8 mouse cellular contexts compared by ENCODE assay signal in genomic region chr13:77708514-77709013, GRCm38 (mm10). TPM values are rescaled to one million over a fixed set of nuclear protein-coding genes. Genes with fewer than 3 reads are reported as not detected.
A peak's percentile ranks its signal among the peaks of the same experiment; 100 is the strongest.
DNase-seq lines count a peak whose midpoint lies in the region; ATAC-seq and TF ChIP-seq lines count a peak whose summit lies in the region.

No protein-coding gene starts in this region.

- 0% methylated on average over 35 of the region's 35 CpGs for WGBS in heart, embryonic 11.5 days (ENCODE audit: insufficient replicate concordance)
- WGBS in kidney, embryonic 16.5 days = under 1% methylated on average over 35 of the region's 35 CpGs
- WGBS in liver, adult 2 months = under 1% methylated on average over 35 of the region's 35 CpGs

- peak; percentile 64; the same call in 1 of the 2 replicates for TF ChIP-seq POLR2A in brain, embryonic 14.5 days (IDR thresholded peaks at IDR 0.05; ENCODE audit: borderline replicate concordance, extremely low read depth, insufficient read depth, insufficient read length, poor library complexity, severe bottlenecking)
- TF ChIP-seq POLR2A in liver, adult 2 months (IDR thresholded peaks at IDR 0.05; ENCODE audit: extremely low read depth, insufficient read depth, low read length) = no peak
- TF ChIP-seq POLR2A in myocyte (IDR thresholded peaks at IDR 0.05; ENCODE audit: insufficient read length, low read depth) = peak; percentile 92

- H3K27ac ChIP-seq in heart, embryonic 11.5 days (ENCODE audit: low read depth, low read length) = no peak overlapping the region
- H3K27ac ChIP-seq in kidney, embryonic 16.5 days (ENCODE audit: low read length) = peak overlapping the region; percentile 25; the same call in 1 of the 2 replicates
- no peak overlapping the region for H3K27ac ChIP-seq in liver, adult 2 months (replicated peaks; ENCODE audit: insufficient read depth, low read depth, low read length)

- peak overlapping the region; percentile 65 for H3K4me2 ChIP-seq in heart, embryonic 11.5 days
- H3K4me2 ChIP-seq in kidney, embryonic 16.5 days (replicated peaks; ENCODE audit: low read depth, low read length) = peak overlapping the region; percentile 83
- H3K4me2 ChIP-seq in myocyte (ENCODE audit: low read depth) = peak overlapping the region; percentile 81

- peak; percentile 97 for DNase-seq in brain, embryonic 14.5 days (ENCODE audit: low read depth)
- DNase-seq in liver, adult 2 months (ENCODE audit: extremely low read depth, low read depth, low spot score) = peak; percentile 88
- DNase-seq in splenic B cell, adult 2 months (ENCODE audit: low read depth, low spot score) = peak; percentile 94

- H3K79me2 ChIP-seq in C2C12 (ENCODE audit: control insufficient read depth, insufficient read depth) (peaks cover 35% of the 10 kb centered on the region), myocyte (ENCODE audit: control insufficient read depth, insufficient read depth) (peaks cover 13% of the 10 kb centered on the region)
- peaks cover 3% of the 10 kb centered on the region; the same call in 1 of the 2 replicates for H3K79me2 ChIP-seq in liver, adult 2 months (ENCODE audit: control insufficient read depth, insufficient read depth, low read length)

- H3K79me3 ChIP-seq in C2C12 (ENCODE audit: low read depth) = peaks cover 10% of the 10 kb centered on the region

- TF ChIP-seq CTCF in C2C12 (IDR thresholded peaks at IDR 0.05; ENCODE audit: control insufficient read depth, insufficient read depth, insufficient read length) = no peak
- TF ChIP-seq CTCF in brain, embryonic 14.5 days (IDR thresholded peaks at IDR 0.05; ENCODE audit: borderline replicate concordance, extremely low read depth, insufficient read depth, insufficient read length) = no peak
- no peak for TF ChIP-seq CTCF in liver, adult 2 months (IDR thresholded peaks at IDR 0.05; ENCODE audit: low read depth, low read length)

- peaks cover 20% of the 10 kb centered on the region for H3K4me1 ChIP-seq in erythroblast, embryonic 14.5 days (ENCODE audit: control insufficient read depth)
- H3K4me1 ChIP-seq in heart, embryonic 11.5 days (ENCODE audit: control insufficient read depth, insufficient read depth, low read length) = peaks cover 9% of the 10 kb centered on the region
- H3K4me1 ChIP-seq in kidney, embryonic 16.5 days (ENCODE audit: insufficient read depth, low read length) = peaks cover 10% of the 10 kb centered on the region
- 0 out of 2 replicates have a peak, but pooled peaks cover 5% of the 10 kb centered on the region for H3K4me1 ChIP-seq in liver, adult 2 months (ENCODE audit: control insufficient read depth, insufficient read depth, low read length)

- H3K36me3 ChIP-seq in C2C12 (ENCODE audit: control insufficient read depth, insufficient read depth) = no peaks in the 10 kb centered on the region
- no peaks in the 10 kb centered on the region; the same call in 1 of the 2 replicates for H3K36me3 ChIP-seq in erythroblast, embryonic 14.5 days (ENCODE audit: control insufficient read depth)
- no peaks in the 10 kb centered on the region for H3K36me3 ChIP-seq in heart, embryonic 11.5 days (ENCODE audit: control insufficient read depth, insufficient read depth, low read length)
- H3K36me3 ChIP-seq in kidney, embryonic 16.5 days (ENCODE audit: insufficient read depth, low read length) = no peaks in the 10 kb centered on the region
- no peaks in the 10 kb centered on the region for H3K36me3 ChIP-seq in liver, adult 2 months (ENCODE audit: control insufficient read depth, insufficient read depth, low read length)
- no peaks in the 10 kb centered on the region for H3K36me3 ChIP-seq in myocyte (ENCODE audit: control insufficient read depth, insufficient read depth)
- H3K36me3 ChIP-seq in splenic B cell, adult 2 months (ENCODE audit: control insufficient read depth, insufficient read depth, low read length, poor library complexity, severe bottlenecking) = no peaks in the 10 kb centered on the region

- no peaks in the 10 kb centered on the region for H3K9me3 ChIP-seq in erythroblast, embryonic 14.5 days (ENCODE audit: control insufficient read depth, low read length)
- H3K9me3 ChIP-seq in heart, embryonic 11.5 days (replicated peaks; ENCODE audit: control insufficient read depth, low read length) = no peaks in the 10 kb centered on the region
- H3K9me3 ChIP-seq in kidney, embryonic 16.5 days (ENCODE audit: low read length) = no peaks in the 10 kb centered on the region

- ATAC-seq in heart, embryonic 11.5 days (replicated peaks; ENCODE audit: insufficient number of reproducible peaks, low FRiP score, low TSS enrichment) = peak; percentile 95
- peak; percentile 98 for ATAC-seq in kidney, embryonic 16.5 days (ENCODE audit: low FRiP score, low TSS enrichment)

- H3K27me3 ChIP-seq in C2C12 (ENCODE audit: control insufficient read depth, insufficient read depth, insufficient read length) (no peaks in the 10 kb centered on the region), myocyte (ENCODE audit: control insufficient read depth, insufficient read depth, insufficient read length) (no peaks in the 10 kb centered on the region)
- H3K27me3 ChIP-seq in erythroblast, embryonic 14.5 days (ENCODE audit: control insufficient read depth) = no peaks in the 10 kb centered on the region
- H3K27me3 ChIP-seq in heart, embryonic 11.5 days (ENCODE audit: control insufficient read depth, insufficient read depth, low read length) = no peaks in the 10 kb centered on the region
- H3K27me3 ChIP-seq in kidney, embryonic 16.5 days (ENCODE audit: insufficient read depth, low read length) = no peaks in the 10 kb centered on the region
- no peaks in the 10 kb centered on the region for H3K27me3 ChIP-seq in liver, adult 2 months (ENCODE audit: control insufficient read depth, insufficient read depth, low read length)
- no peaks in the 10 kb centered on the region for H3K27me3 ChIP-seq in splenic B cell, adult 2 months (ENCODE audit: control insufficient read depth, insufficient read depth, low read length, poor library complexity, severe bottlenecking)

- peak overlapping the region; percentile 88 for H3K9ac ChIP-seq in heart, embryonic 11.5 days (ENCODE audit: low read depth, low read length)
- H3K9ac ChIP-seq in kidney, embryonic 16.5 days (replicated peaks; ENCODE audit: low read length) = peak overlapping the region; percentile 88
- peak overlapping the region; percentile 74 for H3K9ac ChIP-seq in liver, adult 2 months (ENCODE audit: low read depth, low read length)

- H3ac ChIP-seq in C2C12 (ENCODE audit: control insufficient read depth, insufficient read length, low read depth) (peak overlapping the region; percentile 61), myocyte (ENCODE audit: control insufficient read depth, insufficient read length) (peak overlapping the region; percentile 4)

- peak overlapping the region; percentile 61 for H3K4me3 ChIP-seq in C2C12 (ENCODE audit: insufficient read depth, poor library complexity, severe bottlenecking)
- peak overlapping the region; percentile 83 for H3K4me3 ChIP-seq in erythroblast, embryonic 14.5 days (replicated peaks)
- H3K4me3 ChIP-seq in heart, embryonic 11.5 days (ENCODE audit: low read depth, low read length) = peak overlapping the region; percentile 89
- H3K4me3 ChIP-seq in kidney, embryonic 16.5 days (ENCODE audit: low read length) = peak overlapping the region; percentile 87
- H3K4me3 ChIP-seq in liver, adult 2 months (ENCODE audit: insufficient read depth, low read depth, low read length) = peak overlapping the region; percentile 84
- peak overlapping the region; percentile 65 for H3K4me3 ChIP-seq in myocyte

TF ChIP-seq in C2C12, 6 proteins besides CTCF, POLR2A, EP300 and RAD21:
- TF ChIP-seq MAX (IDR thresholded peaks at IDR 0.05) (peak; percentile 44), USF1 (IDR thresholded peaks at IDR 0.05; ENCODE audit: low read depth) (no peak), CEBPB (IDR thresholded peaks at IDR 0.05; ENCODE audit: low read depth) (no peak), MYOD1 (IDR thresholded peaks at IDR 0.05; ENCODE audit: control insufficient read depth, insufficient read length, low read depth) (peak; percentile 38)

TF ChIP-seq in myocyte, 11 proteins besides CTCF, POLR2A, EP300 and RAD21:
- TF ChIP-seq E2F4 (IDR thresholded peaks at IDR 0.05; ENCODE audit: insufficient read depth) = peak; percentile 74
- no peak for TF ChIP-seq TCF3 (IDR thresholded peaks at IDR 0.05; ENCODE audit: insufficient read length, low read depth)
- no peak for TF ChIP-seq MAX (IDR thresholded peaks at IDR 0.05; ENCODE audit: low read depth)
- TF ChIP-seq CEBPB (IDR thresholded peaks at IDR 0.05; ENCODE audit: insufficient read depth, poor library complexity, severe bottlenecking) = no peak
- TF ChIP-seq REST (IDR thresholded peaks at IDR 0.05; ENCODE audit: insufficient read depth, insufficient read length) = no peak
- TF ChIP-seq TCF12 (IDR thresholded peaks at IDR 0.05; ENCODE audit: insufficient read depth, poor library complexity, severe bottlenecking) = no peak
- peak; percentile 53 for TF ChIP-seq SRF (IDR thresholded peaks at IDR 0.05; ENCODE audit: control insufficient read depth, insufficient read length, low read depth)
- peak in 2 of 3 experiments; percentile 71 to 79 for TF ChIP-seq MYOD1 (IDR thresholded peaks at IDR 0.05; ENCODE audit: control insufficient read depth in 1 of 3, insufficient read length in 2 of 3, low read depth in 2 of 3)
- TF ChIP-seq MYOG (IDR thresholded peaks at IDR 0.05; ENCODE audit: control insufficient read depth in 1 of 3, insufficient read depth in 1 of 3, insufficient read length in 2 of 3, low read depth in 2 of 3) = peak in 2 of 3 experiments; percentile 16 to 67
- peak; percentile 95 for TF ChIP-seq POLR2AphosphoS2 (IDR thresholded peaks at IDR 0.05; ENCODE audit: insufficient read length, low read depth)

RNA-seq across cellular contexts. Expression of gene Fam172a, which starts 6.7 kb away (rescaled TPM):
- polyA plus RNA-seq in C2C12 (2012; fragmentation: generic; extraction: Trizol) = 4.9 TPM
- 17.2 and 20.6 TPM in 2 replicates for polyA plus RNA-seq in brain, embryonic 14.5 days (2012; rRNA removed)
- 0.41 and 0.56 TPM in 2 replicates for polyA plus RNA-seq in erythroblast, embryonic 14.5 days (2012)
- 18.8 and 22.1 TPM in 2 replicates for polyA plus RNA-seq in heart, embryonic 11.5 days (2014; fragmentation: Nextera tagmentation; extraction: Ambion mirVana)
- polyA plus RNA-seq in kidney, embryonic 16.5 days (2015; fragmentation: Nextera tagmentation; extraction: Ambion mirVana) = 23.3 and 26.9 TPM in 2 replicates
- 8.1 and 9.6 TPM in 2 replicates for total RNA-seq in liver, adult 2 months (2014; rRNA removed)
- 2.9 and 3.9 TPM in 2 replicates for polyA plus RNA-seq in liver, adult 2 months (2012; rRNA removed)
- polyA plus RNA-seq in myocyte (2012; fragmentation: generic; extraction: Trizol) = 6.5 TPM
